Mouse (Mus musculus) lung, adult 2 months (tissue): ENCODE measurements around the gene Ddost. TPM values are rescaled to one million over a fixed set of nuclear protein-coding genes. Genes with fewer than 3 reads are reported as not detected.

ENCODE experiments used
- DNase-seq: peaks from one replicate; pipeline ENCODE4 v3.0.0; 2022
- H3K4me1 ChIP-seq: fragments of 200-500 bp; 2 replicates; pipeline ENCODE4 v1.6.1; 2011; ENCODE audit warnings: low read length; ENCODE audit not compliant: control insufficient read depth, insufficient read depth
- H3K4me3 ChIP-seq: fragments of 200-500 bp; replicated peaks from 2 replicates; pipeline ENCODE3; 2011; ENCODE audit warnings: low read depth, mild to moderate bottlenecking, control low read depth, low read length; ENCODE audit errors: extremely low read depth
- CTCF ChIP-seq: fragments of 200-500 bp; IDR thresholded peaks from 2 replicates; pipeline ENCODE4 v1.5.1; 2011; ENCODE audit warnings: mild to moderate bottlenecking, low read length, control low read depth; ENCODE audit not compliant: insufficient read depth
- POLR2A ChIP-seq: fragments of 200-500 bp; IDR thresholded peaks from 2 replicates; pipeline ENCODE4 v1.6.1; 2011; ENCODE audit warnings: low read depth, mild to moderate bottlenecking, control low read depth, low read length, borderline replicate concordance; ENCODE audit errors: extremely low read depth
- WGBS: fragments of 180-500 bp; shearing (Covaris S2); methylation state at CpG from one replicate; pipeline ENCODE4 v1.1.7; 2018; 5-methylcytosine and 5-hydroxymethylcytosine counted together
- polyA plus RNA-seq: library from polyadenylated mRNA; depleted of rRNA; stranded (reverse); fragments of >200 nt; gene quantifications from 2 replicates; pipeline ENCODE4 v1.2.3, GENCODE M21; 2012

Ddost gene
- polyA plus RNA-seq, 1 experiment: 194 TPM

GRCm38 (mm10) chr4:138333135-138333534 lies 28.6 kb downstream of the Ddost start:
- WGBS: 74% methylated on average over 4 of the region's 4 CpGs
- Histone ChIP-seq H3K4me3 (no peak overlapping the region), H3K4me1 (no peaks in the 10 kb centered on the region)
- TF ChIP-seq POLR2A (no peak), CTCF (no peak)
- no peak for DNase-seq

GRCm38 (mm10) chr4:138335036-138335435 lies 30.5 kb downstream of the Ddost start:
- no peak overlapping the region for H3K4me3 ChIP-seq
- TF ChIP-seq POLR2A (no peak), CTCF (no peak)
- no peak for DNase-seq
- no peaks in the 10 kb centered on the region for H3K4me1 ChIP-seq
- 66% methylated on average over 12 of the region's 12 CpGs for WGBS

GRCm38 (mm10) chr4:138335648-138336047 lies 31.1 kb downstream of the Ddost start:
- no peak for DNase-seq
- WGBS: 86% methylated on average over 6 of the region's 6 CpGs
- H3K4me1 ChIP-seq: no peaks in the 10 kb centered on the region

GRCm38 (mm10) chr4:138336876-138337275 lies 32.3 kb downstream of the Ddost start:
- Histone ChIP-seq H3K4me3 (no peak overlapping the region), H3K4me1 (no peaks in the 10 kb centered on the region)
- no peak for DNase-seq
- WGBS: 58% methylated on average over 5 of the region's 5 CpGs
- no peak for TF ChIP-seq CTCF
- no peak for TF ChIP-seq POLR2A

More at GRCm38 (mm10) chr4:138335648-138336047, 31.1 kb downstream of the Ddost start:
- no peak overlapping the region for H3K4me3 ChIP-seq
- TF ChIP-seq CTCF: no peak
- TF ChIP-seq POLR2A: no peak

- Histone ChIP-seq H3K4me3 (no peak overlapping the region), H3K4me1 (no peaks in the 10 kb centered on the region)
- DNase-seq: no peak
- TF ChIP-seq POLR2A (no peak), CTCF (no peak)
- 67% methylated on average over 9 of the region's 9 CpGs for WGBS
These were observed 32.8 kb downstream of the Ddost start for GRCm38 (mm10) chr4:138337341-138337740.

GRCm38 (mm10) chr4:138339963-138340362 lies 35.4 kb downstream of the Ddost start:
- peak; percentile 48 for DNase-seq
- H3K4me1 ChIP-seq: no peaks in the 10 kb centered on the region
- 26% methylated on average over 4 of the region's 4 CpGs for WGBS
- H3K4me3 ChIP-seq: no peak overlapping the region
- no peak for TF ChIP-seq CTCF
- TF ChIP-seq POLR2A: no peak

- TF ChIP-seq CTCF (no peak), POLR2A (no peak)
- no peak overlapping the region for H3K4me3 ChIP-seq
- DNase-seq: no peak
- H3K4me1 ChIP-seq: no peaks in the 10 kb centered on the region
- WGBS: 74% methylated on average over 8 of the region's 8 CpGs
These were observed 36.9 kb downstream of the Ddost start for GRCm38 (mm10) chr4:138341393-138341792.

GRCm38 (mm10) chr4:138342048-138342447 lies 37.5 kb downstream of the Ddost start:
- 71% methylated on average over 7 of the region's 7 CpGs for WGBS
- Histone ChIP-seq H3K4me1 (no peaks in the 10 kb centered on the region), H3K4me3 (no peak overlapping the region)
- no peak for DNase-seq
- no peak for TF ChIP-seq POLR2A
- no peak for TF ChIP-seq CTCF

- WGBS: 68% methylated on average over 6 of the region's 6 CpGs
- Histone ChIP-seq H3K4me3 (no peak overlapping the region), H3K4me1 (no peaks in the 10 kb centered on the region)
- no peak for DNase-seq
- TF ChIP-seq POLR2A (no peak), CTCF (no peak)
These were observed 38.2 kb downstream of the Ddost start for GRCm38 (mm10) chr4:138342778-138343177.

- TF ChIP-seq POLR2A (no peak), CTCF (no peak)
- no peak for DNase-seq
- no peaks in the 10 kb centered on the region for H3K4me1 ChIP-seq
- no peak overlapping the region for H3K4me3 ChIP-seq
- WGBS: 67% methylated on average over 10 of the region's 10 CpGs
These were observed 38.9 kb downstream of the Ddost start for GRCm38 (mm10) chr4:138343341-138343837.
